19 mouse cellular contexts compared by ENCODE assay signal in the genomic region with DNA sequence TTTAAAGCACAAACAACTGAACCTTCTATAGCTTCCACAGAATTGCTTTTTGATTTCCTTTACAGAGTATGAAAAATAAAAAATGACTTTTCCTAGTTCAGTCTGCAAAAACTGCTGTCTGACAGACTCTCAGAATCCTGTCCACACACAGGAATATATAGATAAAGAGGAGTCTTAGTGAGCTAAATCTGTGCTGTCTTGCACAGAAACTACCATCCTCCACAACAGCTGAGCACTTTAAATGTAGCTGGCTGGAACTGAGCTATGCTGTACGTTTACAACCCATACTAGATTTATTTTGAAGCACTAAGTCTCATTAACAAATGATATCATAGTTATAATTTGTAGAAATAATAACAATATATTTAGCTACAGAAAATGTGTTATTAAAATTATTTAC.
"Had no signal": no experiment of that assay in that cellular context is flagged by ENCODE, and none has a peak within 500 bp of the region (broad histone marks: within the 10 kb centered on the region; RNA-seq: fewer than 3 reads in every experiment).

No protein-coding gene starts in this region.

- DNase-seq: gastrocnemius, adult 2 months; gastrocnemius, postnatal 10 days; gastrocnemius, postnatal 25 days; heart, adult 18-20 months; heart, postnatal 10 days; heart, postnatal 4 days; kidney, adult 18-20 months; kidney, adult 8-10 months; kidney, postnatal 10 days; kidney, postnatal 25 days; kidney, postnatal 4 days; layer of hippocampus, adult 9-11 months; layer of hippocampus, postnatal 36 days; left cerebral cortex, postnatal 4 days had no signal

- ATAC-seq: hindbrain, embryonic 16.5 days; inflammation-experienced regulatory T-cells, adult 6 months; intestine, embryonic 15.5 days; intestine, postnatal 0 days; liver, embryonic 12.5 days had no signal
